Mouse (Mus musculus): ENCODE results near the gene Ak9. TPM values are rescaled to one million over a fixed set of nuclear protein-coding genes. Genes with fewer than 3 reads are reported as not detected.

Gene Ak9
- polyA plus RNA-seq, 1 experiment from 2014 or later: not detected

- no peaks in the 10 kb centered on the region for H3K27me3 ChIP-seq (ENCODE audit: control insufficient read depth, insufficient read depth, low read length)
- DNase-seq (ENCODE audit: low spot score) (no peak), ATAC-seq (ENCODE audit: low FRiP score, low TSS enrichment) (no peak)
- no peak overlapping the region for H3K4me2 ChIP-seq (replicated peaks; ENCODE audit: low read depth)
- H3K9ac ChIP-seq (ENCODE audit: low read length): no peak overlapping the region
- TF ChIP-seq EP300 (optimal IDR thresholded peaks at IDR 0.05): no peak
- TF ChIP-seq CTCF (IDR thresholded peaks at IDR 0.05; ENCODE audit: low read depth): no peak
- H3K27ac ChIP-seq (replicated peaks): no peak overlapping the region
- H3K4me1 ChIP-seq (replicated peaks; ENCODE audit: control insufficient read depth, insufficient read depth): no peaks in the 10 kb centered on the region
- WGBS: 88% methylated on average over 1 of the region's 1 CpGs
- no peaks in the 10 kb centered on the region for H3K9me3 ChIP-seq (ENCODE audit: control insufficient read depth, low read length)
- peaks cover 2% of the 10 kb centered on the region; the same call in 1 of the 2 replicates for H3K36me3 ChIP-seq (ENCODE audit: control insufficient read depth, insufficient read depth, low read length)
- H3K4me3 ChIP-seq (ENCODE audit: low read depth, low read length): no peak overlapping the region
Measured at GRCm38 (mm10) chr10:41274871-41275270, 28.9 kb upstream of the Ak9 start.

DNA sequence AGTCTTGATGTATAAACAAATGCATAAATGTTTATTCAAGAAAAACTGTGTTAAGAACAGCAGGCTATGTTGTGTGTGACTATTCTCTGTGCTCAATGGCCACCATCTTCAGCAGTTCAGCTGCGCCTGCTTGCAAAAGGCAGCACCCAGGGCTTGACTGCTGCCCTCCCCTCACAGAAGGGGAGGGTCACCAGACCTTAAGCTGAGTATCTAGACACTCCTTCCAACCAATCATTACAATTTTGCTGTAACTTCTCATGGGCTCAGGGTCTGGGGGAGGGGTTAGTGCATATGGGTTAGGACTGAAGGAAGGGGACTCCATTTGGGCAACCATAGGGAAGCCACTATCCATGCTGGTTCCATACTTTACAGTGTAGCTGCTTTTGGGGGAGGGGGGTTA, 25.0 kb upstream of the Ak9 start:
- H3K4me3 ChIP-seq (ENCODE audit: low read depth, low read length): no peak overlapping the region
- no peak overlapping the region for H3K4me2 ChIP-seq (replicated peaks; ENCODE audit: low read depth)
- TF ChIP-seq EP300 (optimal IDR thresholded peaks at IDR 0.05): no peak
- no peak for TF ChIP-seq CTCF (IDR thresholded peaks at IDR 0.05; ENCODE audit: low read depth)
- H3K9me3 ChIP-seq (ENCODE audit: control insufficient read depth, low read length): no peaks in the 10 kb centered on the region
- H3K4me1 ChIP-seq (replicated peaks; ENCODE audit: control insufficient read depth, insufficient read depth): no peaks in the 10 kb centered on the region
- H3K27me3 ChIP-seq (ENCODE audit: control insufficient read depth, insufficient read depth, low read length): no peaks in the 10 kb centered on the region
- H3K9ac ChIP-seq (ENCODE audit: low read length): no peak overlapping the region
- 86% methylated on average over 1 of the region's 1 CpGs for WGBS
- H3K27ac ChIP-seq (replicated peaks): no peak overlapping the region
- no peak for ATAC-seq (ENCODE audit: low FRiP score, low TSS enrichment)
- DNase-seq (ENCODE audit: low spot score): no peak
- H3K36me3 ChIP-seq (ENCODE audit: control insufficient read depth, insufficient read depth, low read length): peaks cover 2% of the 10 kb centered on the region; the same call in 1 of the 2 replicates

DNA sequence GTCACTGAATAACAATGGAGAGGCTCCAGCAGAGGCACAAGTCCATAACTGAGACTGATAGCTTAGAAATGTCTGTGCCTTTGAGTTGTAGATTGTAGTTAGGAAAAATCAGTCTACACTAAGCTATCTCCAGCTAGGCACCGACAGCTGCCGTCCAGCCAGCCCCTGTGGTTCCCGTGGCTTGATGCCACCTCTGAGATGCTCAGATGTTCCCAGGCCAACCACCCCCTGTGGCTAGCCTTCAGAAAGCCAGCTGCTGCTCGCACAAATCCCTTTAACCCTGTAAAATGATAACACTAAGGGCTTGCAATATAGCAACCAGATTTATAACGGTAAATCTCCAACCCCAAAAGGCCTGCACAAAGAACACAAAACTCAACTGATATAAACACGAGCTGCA, 23.6 kb upstream of the Ak9 start:
- ATAC-seq (ENCODE audit: low FRiP score, low TSS enrichment): no peak
- 58% methylated on average over 6 of the region's 6 CpGs for WGBS
- Histone ChIP-seq H3K4me3 (ENCODE audit: low read depth, low read length) (no peak overlapping the region), H3K9ac (ENCODE audit: low read length) (no peak overlapping the region), H3K36me3 (ENCODE audit: control insufficient read depth, insufficient read depth, low read length) (peaks cover under 1% of the 10 kb centered on the region; the same call in 1 of the 2 replicates), H3K4me1 (replicated peaks; ENCODE audit: control insufficient read depth, insufficient read depth) (no peaks in the 10 kb centered on the region), H3K4me2 (replicated peaks; ENCODE audit: low read depth) (no peak overlapping the region), H3K27me3 (ENCODE audit: control insufficient read depth, insufficient read depth, low read length) (no peaks in the 10 kb centered on the region), H3K27ac (replicated peaks) (no peak overlapping the region), H3K9me3 (ENCODE audit: control insufficient read depth, low read length) (no peaks in the 10 kb centered on the region)
- no peak for DNase-seq (ENCODE audit: low spot score)
- TF ChIP-seq CTCF (IDR thresholded peaks at IDR 0.05; ENCODE audit: low read depth) (no peak), EP300 (optimal IDR thresholded peaks at IDR 0.05) (no peak)

DNA sequence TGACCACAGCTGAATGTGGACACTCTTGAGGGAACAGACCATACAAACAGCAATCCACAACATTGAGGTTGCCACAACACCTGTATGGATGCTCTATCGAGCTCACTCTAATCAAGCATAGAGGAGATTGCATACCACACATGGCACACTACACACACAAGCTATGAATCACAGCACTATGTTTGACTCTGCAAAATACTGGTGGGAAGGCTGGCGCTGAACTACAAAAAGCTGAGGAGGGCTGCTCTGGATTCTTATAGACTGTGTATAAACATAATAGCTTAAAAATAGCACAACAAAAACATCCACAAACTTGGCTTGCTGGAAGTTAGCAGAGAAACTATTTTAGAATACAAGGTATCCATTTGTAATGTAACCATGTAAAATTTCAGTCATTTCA, 23.0 kb upstream of the Ak9 start:
- no peaks in the 10 kb centered on the region for H3K9me3 ChIP-seq (ENCODE audit: control insufficient read depth, low read length)
- ATAC-seq (ENCODE audit: low FRiP score, low TSS enrichment) (no peak), DNase-seq (ENCODE audit: low spot score) (no peak)
- H3K36me3 ChIP-seq (ENCODE audit: control insufficient read depth, insufficient read depth, low read length): no peaks in the 10 kb centered on the region; the same call in 1 of the 2 replicates
- H3K27ac ChIP-seq (replicated peaks): no peak overlapping the region
- no peak for TF ChIP-seq CTCF (IDR thresholded peaks at IDR 0.05; ENCODE audit: low read depth)
- no peak for TF ChIP-seq EP300 (optimal IDR thresholded peaks at IDR 0.05)
- 67% methylated on average over 2 of the region's 2 CpGs for WGBS
- no peaks in the 10 kb centered on the region for H3K4me1 ChIP-seq (replicated peaks; ENCODE audit: control insufficient read depth, insufficient read depth)
- H3K4me3 ChIP-seq (ENCODE audit: low read depth, low read length): no peak overlapping the region
- no peak overlapping the region for H3K4me2 ChIP-seq (replicated peaks; ENCODE audit: low read depth)
- no peak overlapping the region for H3K9ac ChIP-seq (ENCODE audit: low read length)
- H3K27me3 ChIP-seq (ENCODE audit: control insufficient read depth, insufficient read depth, low read length): no peaks in the 10 kb centered on the region

DNA sequence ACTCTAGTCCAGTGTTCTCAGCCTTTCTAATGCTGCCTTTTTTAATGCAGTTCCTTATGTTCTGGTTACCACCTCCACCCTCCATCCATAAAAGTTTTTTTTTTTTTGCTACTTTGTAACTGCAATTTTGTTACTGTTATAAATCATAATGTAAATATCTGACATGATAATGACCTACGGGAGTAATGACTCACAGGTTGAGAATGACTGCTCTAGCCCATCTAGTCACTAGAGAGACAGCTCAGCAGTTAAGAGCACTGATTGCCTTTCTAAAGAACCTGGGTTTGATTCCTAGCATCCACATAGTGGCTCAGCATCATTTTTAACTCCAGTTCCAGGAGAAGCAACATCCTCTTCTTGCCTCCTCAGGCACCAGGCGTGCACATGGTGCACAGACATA, 21.7 kb upstream of the Ak9 start:
- no peak overlapping the region for H3K4me2 ChIP-seq (replicated peaks; ENCODE audit: low read depth)
- TF ChIP-seq EP300 (optimal IDR thresholded peaks at IDR 0.05): no peak
- no peak for TF ChIP-seq CTCF (IDR thresholded peaks at IDR 0.05; ENCODE audit: low read depth)
- no peaks in the 10 kb centered on the region; the same call in 1 of the 2 replicates for H3K36me3 ChIP-seq (ENCODE audit: control insufficient read depth, insufficient read depth, low read length)
- H3K4me1 ChIP-seq (replicated peaks; ENCODE audit: control insufficient read depth, insufficient read depth): no peaks in the 10 kb centered on the region
- H3K27me3 ChIP-seq (ENCODE audit: control insufficient read depth, insufficient read depth, low read length): no peaks in the 10 kb centered on the region
- H3K9ac ChIP-seq (ENCODE audit: low read length): no peak overlapping the region
- H3K9me3 ChIP-seq (ENCODE audit: control insufficient read depth, low read length): no peaks in the 10 kb centered on the region
- no peak for ATAC-seq (ENCODE audit: low FRiP score, low TSS enrichment)
- no peak for DNase-seq (ENCODE audit: low spot score)
- H3K27ac ChIP-seq (replicated peaks): no peak overlapping the region
- H3K4me3 ChIP-seq (ENCODE audit: low read depth, low read length): no peak overlapping the region
- WGBS: 60% methylated on average over 2 of the region's 2 CpGs

GRCm38 (mm10) chr10:41287618-41288017, 16.2 kb upstream of the Ak9 start:
- H3K4me2 ChIP-seq (replicated peaks; ENCODE audit: low read depth): no peak overlapping the region
- 62% methylated on average over 3 of the region's 3 CpGs for WGBS
- H3K4me3 ChIP-seq (ENCODE audit: low read depth, low read length): no peak overlapping the region
- no peaks in the 10 kb centered on the region for H3K27me3 ChIP-seq (ENCODE audit: control insufficient read depth, insufficient read depth, low read length)
- DNase-seq (ENCODE audit: low spot score) (no peak), ATAC-seq (ENCODE audit: low FRiP score, low TSS enrichment) (no peak)
- H3K9ac ChIP-seq (ENCODE audit: low read length): no peak overlapping the region
- no peaks in the 10 kb centered on the region; the same call in 1 of the 2 replicates for H3K36me3 ChIP-seq (ENCODE audit: control insufficient read depth, insufficient read depth, low read length)
- no peaks in the 10 kb centered on the region for H3K4me1 ChIP-seq (replicated peaks; ENCODE audit: control insufficient read depth, insufficient read depth)
- no peak overlapping the region for H3K27ac ChIP-seq (replicated peaks)
- no peaks in the 10 kb centered on the region for H3K9me3 ChIP-seq (ENCODE audit: control insufficient read depth, low read length)
- no peak for TF ChIP-seq CTCF (IDR thresholded peaks at IDR 0.05; ENCODE audit: low read depth)
- no peak for TF ChIP-seq EP300 (optimal IDR thresholded peaks at IDR 0.05)
